Comparison of ENCODE assay signal across 28 mouse cellular contexts in genomic region chr2:83673067-83673466, GRCm38 (mm10). TPM values are rescaled to one million over a fixed set of nuclear protein-coding genes. Genes with fewer than 3 reads are reported as not detected.
A peak's percentile ranks its signal among the peaks of the same experiment; 100 is the strongest.
DNase-seq lines count a peak whose midpoint lies in the region; ATAC-seq and TF ChIP-seq lines count a peak whose summit lies in the region.
"Had no signal": no experiment of that assay in that cellular context is flagged by ENCODE, and none has a peak within 500 bp of the region (broad histone marks: within the 10 kb centered on the region; RNA-seq: fewer than 3 reads in every experiment).

No protein-coding gene starts in this region.

- WGBS in kidney, embryonic 14.5 days, result 35% methylated on average over 7 of the region's 7 CpGs
- 38% methylated on average over 7 of the region's 7 CpGs for WGBS in lung, postnatal 0 days
- 85% methylated on average over 7 of the region's 7 CpGs for WGBS in hindbrain, postnatal 0 days

- H3K4me2 ChIP-seq in kidney, embryonic 14.5 days (replicated peaks; ENCODE audit: low read depth, low read length), result no peak overlapping the region
- no peak overlapping the region for H3K4me2 ChIP-seq in lung, postnatal 0 days (replicated peaks; ENCODE audit: low read depth, low read length)
- no peak overlapping the region for H3K4me2 ChIP-seq in hindbrain, postnatal 0 days (ENCODE audit: low read depth, low read length)
- H3K4me2 ChIP-seq: embryonic facial prominence, embryonic 13.5 days; forebrain, embryonic 15.5 days; hindbrain, embryonic 15.5 days; intestine, embryonic 15.5 days; liver, embryonic 13.5 days; lung, embryonic 14.5 days; midbrain, embryonic 12.5 days had no signal

- no peak for TF ChIP-seq CTCF in lung, postnatal 0 days (IDR thresholded peaks at IDR 0.05)
- TF ChIP-seq CTCF in hindbrain, postnatal 0 days (IDR thresholded peaks at IDR 0.05; ENCODE audit: low read depth), result no peak

- H3K36me3 ChIP-seq in kidney, embryonic 14.5 days (ENCODE audit: control insufficient read depth, insufficient read depth, low read length), result peaks cover 4% of the 10 kb centered on the region; the same call in 1 of the 2 replicates
- H3K36me3 ChIP-seq in lung, postnatal 0 days (ENCODE audit: insufficient read depth, low read length), result no peaks in the 10 kb centered on the region
- 0 out of 2 replicates have a peak, but pooled peaks cover 4% of the 10 kb centered on the region for H3K36me3 ChIP-seq in hindbrain, postnatal 0 days (ENCODE audit: insufficient read depth, low read length)

- no peak; the same call in 1 of the 2 replicates for TF ChIP-seq EP300 in lung, postnatal 0 days (IDR thresholded peaks at IDR 0.05)

- DNase-seq in kidney, postnatal 14 days, result no peak
- peak; percentile 51 for DNase-seq in lung, postnatal 0 days (ENCODE audit: low spot score)
- DNase-seq in lung, postnatal 4 days, result no peak
- DNase-seq in lung, postnatal 36 days, result peak; percentile 30
- no peak for DNase-seq in hindbrain, postnatal 0 days (ENCODE audit: low spot score)
- DNase-seq: adrenal gland, postnatal 25 days; B cell, adult 2 months; cerebellum, adult 11-12 months; cerebellum, adult 9-11 months; gastrocnemius, postnatal 25 days; heart, adult 18-20 months; heart, postnatal 14 days; kidney, postnatal 36 days; left cerebral cortex, postnatal 4 days; liver, embryonic 13.5 days; lung, embryonic 14.5 days; retina, postnatal 1 day; right cerebral cortex, postnatal 14 days had no signal

- H3K27me3 ChIP-seq in kidney, embryonic 14.5 days (ENCODE audit: control insufficient read depth, insufficient read depth, low read length), result no peaks in the 10 kb centered on the region
- H3K27me3 ChIP-seq in lung, postnatal 0 days (replicated peaks; ENCODE audit: insufficient read depth, low read length), result no peaks in the 10 kb centered on the region
- H3K27me3 ChIP-seq in hindbrain, postnatal 0 days (ENCODE audit: insufficient read depth, low read length), result no peaks in the 10 kb centered on the region
- H3K27me3 ChIP-seq: embryonic facial prominence, embryonic 13.5 days; forebrain, embryonic 15.5 days; hindbrain, embryonic 15.5 days; intestine, embryonic 15.5 days; liver, embryonic 13.5 days; megakaryocyte, embryonic 14.5 days; midbrain, embryonic 12.5 days had no signal

- peak; percentile 72; the same call in 1 of the 2 replicates for ATAC-seq in kidney, embryonic 14.5 days (ENCODE audit: low FRiP score, low TSS enrichment)
- peak; percentile 70; the same call in 1 of the 2 replicates for ATAC-seq in lung, postnatal 0 days
- peak; percentile 60; the same call in 1 of the 2 replicates for ATAC-seq in neutrophil, adult 5-6 weeks (ENCODE audit: extremely low read depth, insufficient number of reproducible peaks, low FRiP score, poor library complexity, severe bottlenecking)
- ATAC-seq in hindbrain, postnatal 0 days, result no peak
- ATAC-seq: forebrain, embryonic 15.5 days; intestine, embryonic 15.5 days had no signal

- H3K27ac ChIP-seq in kidney, embryonic 14.5 days (ENCODE audit: low read depth, low read length), result no peak overlapping the region
- no peak overlapping the region for H3K27ac ChIP-seq in lung, postnatal 0 days (ENCODE audit: low read length)
- H3K27ac ChIP-seq in hindbrain, postnatal 0 days, result no peak overlapping the region
- H3K27ac ChIP-seq: embryonic facial prominence, embryonic 13.5 days; forebrain, embryonic 10.5 days; forebrain, embryonic 15.5 days; hindbrain, embryonic 10.5 days; hindbrain, embryonic 15.5 days; intestine, embryonic 15.5 days; liver, embryonic 13.5 days; midbrain, embryonic 12.5 days had no signal

- no peak overlapping the region for H3K9ac ChIP-seq in kidney, embryonic 14.5 days (ENCODE audit: low read depth, low read length)
- no peak overlapping the region for H3K9ac ChIP-seq in lung, postnatal 0 days (replicated peaks; ENCODE audit: low read depth)
- H3K9ac ChIP-seq in hindbrain, postnatal 0 days (replicated peaks; ENCODE audit: low read length), result no peak overlapping the region
- H3K9ac ChIP-seq: embryonic facial prominence, embryonic 13.5 days; forebrain, embryonic 15.5 days; hindbrain, embryonic 15.5 days; intestine, embryonic 15.5 days; liver, embryonic 13.5 days; lung, embryonic 14.5 days; midbrain, embryonic 12.5 days had no signal

- H3K9me3 ChIP-seq in kidney, embryonic 14.5 days (ENCODE audit: control insufficient read depth, low read length), result no peaks in the 10 kb centered on the region
- no peaks in the 10 kb centered on the region for H3K9me3 ChIP-seq in lung, postnatal 0 days (ENCODE audit: low read length)
- no peaks in the 10 kb centered on the region for H3K9me3 ChIP-seq in hindbrain, postnatal 0 days (ENCODE audit: low read length)
- H3K9me3 ChIP-seq: embryonic facial prominence, embryonic 13.5 days; forebrain, embryonic 10.5 days; forebrain, embryonic 15.5 days; hindbrain, embryonic 10.5 days; hindbrain, embryonic 15.5 days; intestine, embryonic 15.5 days; liver, embryonic 13.5 days; megakaryocyte, embryonic 14.5 days; midbrain, embryonic 12.5 days had no signal

- H3K4me3 ChIP-seq in kidney, embryonic 14.5 days (ENCODE audit: low read length), result no peak overlapping the region
- no peak overlapping the region for H3K4me3 ChIP-seq in lung, postnatal 0 days (ENCODE audit: low read depth, low read length)
- H3K4me3 ChIP-seq in hindbrain, postnatal 0 days (ENCODE audit: low read length), result no peak overlapping the region
- H3K4me3 ChIP-seq: embryonic facial prominence, embryonic 13.5 days; forebrain, embryonic 10.5 days; forebrain, embryonic 15.5 days; hindbrain, embryonic 10.5 days; hindbrain, embryonic 15.5 days; intestine, embryonic 15.5 days; liver, embryonic 13.5 days; megakaryocyte, embryonic 14.5 days; midbrain, embryonic 12.5 days had no signal

- no peaks in the 10 kb centered on the region for H3K4me1 ChIP-seq in kidney, embryonic 14.5 days (ENCODE audit: control insufficient read depth, insufficient read depth, low read length)
- no peaks in the 10 kb centered on the region for H3K4me1 ChIP-seq in lung, postnatal 0 days (ENCODE audit: insufficient read depth, low read depth, low read length)
- H3K4me1 ChIP-seq in hindbrain, postnatal 0 days (ENCODE audit: insufficient read depth, low read length), result no peaks in the 10 kb centered on the region
- H3K4me1 ChIP-seq: forebrain, embryonic 15.5 days; hindbrain, embryonic 10.5 days; hindbrain, embryonic 15.5 days; intestine, embryonic 15.5 days; liver, embryonic 13.5 days; midbrain, embryonic 12.5 days had no signal

RNA-seq across cellular contexts. Expression of gene Zc3h15, which starts 28.8 kb away (rescaled TPM):
- polyA plus RNA-seq in kidney, embryonic 14.5 days (2014; fragmentation: Nextera tagmentation; extraction: Ambion mirVana), result 145 and 169 TPM in 2 replicates
- 79.2 and 80.5 TPM in 2 replicates for polyA plus RNA-seq in lung, postnatal 0 days (2015; fragmentation: Nextera tagmentation; extraction: Ambion mirVana)
- 152 and 153 TPM in 2 replicates for total RNA-seq in neutrophil, adult 5-6 weeks (2017)
- total RNA-seq in hindbrain, postnatal 0 days (2014; rRNA removed), result 64.8 and 67.1 TPM in 2 replicates
- polyA plus RNA-seq in hindbrain, postnatal 0 days (2015; fragmentation: Nextera tagmentation; extraction: Ambion mirVana), result 177 and 190 TPM in 2 replicates

RNA-seq across cellular contexts. Expression of gene Itgav, which starts 51.1 kb away (rescaled TPM):
- polyA plus RNA-seq in kidney, embryonic 14.5 days (2014; fragmentation: Nextera tagmentation; extraction: Ambion mirVana), result 117 and 125 TPM in 2 replicates
- polyA plus RNA-seq in lung, postnatal 0 days (2015; fragmentation: Nextera tagmentation; extraction: Ambion mirVana), result 90.8 and 94.5 TPM in 2 replicates
- total RNA-seq in neutrophil, adult 5-6 weeks (2017), result 37.6 and 45.8 TPM in 2 replicates
- total RNA-seq in hindbrain, postnatal 0 days (2014; rRNA removed), result 47.4 and 54.0 TPM in 2 replicates
- 30.8 and 39.4 TPM in 2 replicates for polyA plus RNA-seq in hindbrain, postnatal 0 days (2015; fragmentation: Nextera tagmentation; extraction: Ambion mirVana)

Comparison
In these comparisons a context has a peak if more than half of its experiments do, and no peak if none do; other contexts are left out.
1. DNase-seq: peak in lung, postnatal 0 days (single experiment) and lung, postnatal 36 days (single experiment); none in kidney, postnatal 14 days (single experiment), lung, postnatal 4 days (0 of 2) and hindbrain, postnatal 0 days (single experiment).